Mouse (Mus musculus) CH12F3 (cell line): ENCODE measurements at regions not wholly inside any gene's neighbourhood (a gene's known extent, or its start where the extent isn't known, plus 50 kb on each side); places are given as distances from the start of the nearest gene placed in this dataset.

Source experiments
- in situ Hi-C: fragments of 300-500 bp; cut with MboI; formaldehyde crosslinking; loops from 2 replicates; pipeline ENCODE4 v1.14.3; 2020; ENCODE audit warnings: low sequenced_read_pairs

DNA sequence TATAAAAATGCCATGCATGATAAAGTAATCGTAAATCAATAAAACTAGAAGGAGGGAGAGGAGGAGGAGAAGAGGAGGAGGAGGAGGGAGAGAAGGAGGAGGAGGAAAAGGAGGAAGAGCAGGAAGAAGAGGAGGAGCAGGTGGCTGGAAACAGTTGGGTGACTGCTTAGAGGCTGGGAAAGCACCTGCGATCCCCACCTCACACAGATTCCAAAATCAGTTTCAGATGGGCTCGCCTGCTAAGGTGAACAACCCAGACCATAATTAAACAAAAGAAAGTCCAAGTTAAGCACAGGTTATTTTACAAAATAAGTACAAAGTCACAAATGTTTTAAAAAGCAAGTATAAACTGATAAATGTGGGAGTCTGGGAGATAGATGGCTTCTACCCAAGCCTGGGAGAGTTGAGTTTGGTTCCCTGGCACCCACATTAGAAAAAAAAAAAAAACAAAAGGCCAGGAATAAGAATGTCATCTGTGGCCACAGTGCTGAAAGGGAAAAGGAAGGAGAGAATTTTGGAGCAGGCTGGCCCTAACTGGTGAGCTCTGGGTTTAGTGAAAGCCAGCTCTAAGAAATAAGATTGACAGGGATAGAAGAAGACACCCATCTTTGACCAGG is 389.0 kb upstream of the Adgrl2 start:
- in situ Hi-C loops = no loop called here

DNA sequence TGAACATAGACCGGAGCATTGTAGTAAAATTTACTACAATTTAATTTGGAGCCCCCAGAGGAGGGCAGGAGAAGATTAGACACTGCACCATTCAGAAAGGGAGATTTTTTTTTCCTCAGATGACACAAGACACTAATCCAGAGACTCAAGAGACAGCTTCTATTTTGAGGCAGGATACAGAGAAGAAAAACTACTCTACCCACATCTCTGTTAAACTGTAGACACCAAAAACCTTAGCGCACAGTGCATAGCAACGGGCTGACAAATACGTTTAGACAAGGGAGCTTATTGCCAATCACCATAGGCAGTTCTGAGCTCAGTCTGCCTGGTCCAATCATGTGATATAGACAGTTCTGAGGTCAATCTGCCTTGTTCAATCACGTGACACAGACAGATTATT is 381.1 kb upstream of the Adgrl2 start:
- in situ Hi-C loops = no loop called here

DNA sequence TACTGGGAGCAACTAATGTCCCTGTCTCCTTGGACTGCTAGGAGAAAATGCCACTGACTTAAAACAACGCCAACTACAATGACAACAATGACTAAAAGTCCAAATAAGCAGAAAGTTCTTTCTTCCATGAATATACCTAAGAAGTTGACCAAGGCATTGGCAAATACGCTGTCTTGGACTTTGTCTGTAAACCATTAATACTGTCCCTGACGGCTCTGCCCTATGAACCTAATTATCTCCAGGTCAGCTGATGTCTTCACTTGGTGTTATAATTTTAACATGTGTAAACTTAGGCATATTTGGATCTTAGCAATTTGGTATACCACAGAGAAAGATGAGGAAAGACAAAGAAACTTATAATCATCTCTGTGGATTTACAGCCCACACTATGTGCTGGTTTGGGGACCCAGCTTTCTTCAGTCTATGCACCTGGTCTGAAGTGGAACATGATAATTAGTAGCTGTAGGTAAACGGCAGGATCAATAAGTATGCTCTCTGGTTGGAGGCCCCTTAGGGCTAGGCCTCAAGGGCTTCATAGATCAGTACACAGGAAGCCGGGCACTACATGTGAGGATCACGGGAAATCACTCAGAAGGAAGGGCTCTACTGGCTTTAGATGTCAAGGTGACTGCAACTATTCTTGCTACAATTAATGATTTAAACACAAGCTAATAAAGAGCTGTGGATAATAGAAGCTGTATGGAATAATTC is 380.3 kb upstream of the Adgrl2 start:
- in situ Hi-C loops = no loop called here

DNA sequence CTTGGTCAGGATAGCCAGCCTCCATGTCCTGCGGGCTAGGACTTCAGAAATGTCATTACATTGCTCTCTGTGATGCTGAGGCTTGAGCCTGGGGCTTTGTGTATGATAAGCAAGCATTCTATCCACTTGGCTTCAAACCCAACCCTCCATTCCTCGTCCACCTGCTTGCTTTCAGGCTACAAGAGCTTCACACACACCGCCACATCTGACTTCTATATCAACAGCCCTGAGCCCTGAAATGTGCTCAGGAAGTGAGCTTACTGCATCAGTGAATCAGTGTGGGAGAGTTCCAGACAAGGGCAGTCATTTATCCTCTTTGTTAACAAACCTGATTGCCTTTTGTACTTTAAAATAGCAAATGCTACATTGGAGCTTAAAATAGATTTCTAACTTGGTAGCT is 377.5 kb upstream of the Adgrl2 start:
- in situ Hi-C loops = no loop called here

DNA sequence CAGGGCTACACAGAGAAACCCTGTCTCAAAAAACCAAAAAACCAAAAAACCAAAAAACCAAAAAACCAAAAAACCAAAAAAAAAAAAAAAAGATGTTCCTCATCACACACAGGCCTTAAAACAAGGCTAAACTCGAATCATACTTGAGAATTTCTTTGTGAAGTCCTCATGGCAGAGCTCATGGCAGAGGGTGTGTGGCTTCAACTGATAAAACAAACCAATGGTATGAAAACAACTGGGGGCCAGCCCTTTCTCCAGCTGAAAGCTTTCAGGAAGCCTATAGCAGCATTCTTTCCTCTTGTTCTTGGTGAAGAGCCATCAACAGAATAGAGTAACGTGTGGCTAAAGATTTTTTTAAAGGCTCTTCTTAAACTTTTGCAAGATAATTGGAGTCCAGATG is 369.8 kb upstream of the Adgrl2 start:
- in situ Hi-C loops = no loop called here

DNA sequence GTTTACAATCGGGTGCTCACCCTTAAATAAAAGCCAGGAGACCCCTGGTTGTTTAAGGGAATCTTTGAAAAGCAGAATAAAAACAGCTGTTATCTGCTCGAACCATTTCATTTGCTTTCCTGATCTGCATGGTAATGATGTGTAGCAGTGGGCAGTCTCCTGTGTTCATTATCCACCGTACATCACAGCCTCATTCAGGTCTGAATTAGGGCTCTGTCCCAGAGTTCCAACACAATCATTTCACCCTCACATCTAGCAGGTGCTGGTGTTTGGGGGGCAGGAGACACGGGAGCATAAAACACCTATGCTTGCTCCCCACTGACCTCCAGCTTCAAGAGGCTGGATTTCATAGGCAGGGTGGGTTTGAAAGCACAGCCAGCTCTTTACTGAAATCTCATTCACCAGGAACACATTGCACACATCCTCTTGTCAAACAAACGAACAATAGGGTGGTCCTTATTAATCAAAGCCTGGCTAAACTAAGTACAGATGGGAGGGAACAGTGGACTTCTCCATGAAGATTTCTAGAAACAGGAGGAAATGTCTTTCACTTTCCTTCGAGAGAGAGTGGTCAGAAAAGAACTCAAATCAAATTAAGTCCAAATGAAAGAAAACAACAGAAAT is 368.3 kb upstream of the Adgrl2 start:
- in situ Hi-C loops = no loop called here

DNA sequence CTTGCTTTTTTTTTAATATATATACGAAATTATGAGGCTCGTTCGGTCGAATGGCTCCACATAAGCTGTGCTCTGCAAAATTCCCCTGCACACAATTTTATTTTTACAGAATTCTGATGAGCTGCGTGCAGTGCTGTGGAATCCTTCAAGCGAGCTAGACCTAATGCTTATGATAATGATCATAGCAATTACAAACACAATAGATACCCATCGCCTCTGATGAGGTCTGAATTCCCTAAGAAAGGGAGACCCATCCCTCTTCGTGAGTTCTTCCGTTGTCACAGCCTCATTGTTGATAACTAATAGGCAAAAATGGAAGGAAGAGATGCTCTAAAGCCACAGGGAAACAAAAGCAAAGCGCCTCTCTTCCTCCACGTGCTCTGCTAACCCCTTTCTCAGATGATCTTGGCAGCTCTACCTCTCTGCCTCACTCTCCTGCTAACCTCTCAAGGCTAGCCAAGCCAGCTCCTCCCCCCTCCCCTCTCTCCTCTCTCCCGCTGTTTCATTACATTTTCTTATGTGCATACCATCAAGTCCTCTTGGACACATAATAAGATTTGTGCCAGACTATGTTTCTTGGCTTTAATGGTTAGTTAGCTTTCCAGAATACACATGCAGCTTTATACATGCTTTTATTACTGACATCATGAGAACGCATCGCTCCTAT is 367.7 kb upstream of the Adgrl2 start:
- in situ Hi-C loops = no loop called here

DNA sequence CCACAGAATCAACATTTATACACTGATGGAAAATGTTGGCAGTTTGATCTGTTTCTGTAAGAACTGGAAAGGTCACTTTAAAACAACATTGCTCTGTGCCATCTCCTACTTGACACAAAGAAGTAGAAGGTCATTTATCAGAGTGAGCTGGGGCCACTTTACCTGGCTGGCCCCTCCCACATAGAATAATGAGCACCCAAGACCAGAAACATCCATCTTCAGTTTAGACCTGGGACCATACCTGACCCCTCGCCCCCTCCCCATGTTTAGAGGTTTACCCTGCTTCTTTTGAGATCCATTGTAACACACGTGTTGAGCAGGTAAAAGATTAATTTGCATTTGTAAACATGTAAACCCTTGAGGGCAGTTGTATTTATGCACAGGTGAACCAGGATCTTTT is 366.8 kb upstream of the Adgrl2 start:
- in situ Hi-C loops = no loop called here

DNA sequence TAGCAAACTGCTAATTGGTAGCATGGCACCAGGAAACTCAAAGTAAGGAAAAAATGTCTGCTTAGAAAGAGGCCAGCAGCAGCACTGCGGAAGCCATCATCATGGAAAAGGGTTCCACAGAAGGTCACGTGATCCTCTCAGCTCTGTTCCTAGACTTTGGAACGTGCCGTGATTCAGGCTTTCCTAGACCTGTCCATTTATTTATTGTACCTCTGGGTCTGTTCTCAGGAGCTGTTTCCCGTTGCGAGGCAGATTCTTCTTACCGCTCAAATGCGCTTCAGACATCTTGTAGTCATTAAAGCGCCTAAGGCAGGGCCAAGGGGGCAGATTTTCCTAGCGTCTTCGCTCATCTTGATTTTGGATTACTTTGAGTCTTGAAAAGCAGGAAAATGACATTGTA is 365.0 kb upstream of the Adgrl2 start:
- in situ Hi-C loops = no loop called here

DNA sequence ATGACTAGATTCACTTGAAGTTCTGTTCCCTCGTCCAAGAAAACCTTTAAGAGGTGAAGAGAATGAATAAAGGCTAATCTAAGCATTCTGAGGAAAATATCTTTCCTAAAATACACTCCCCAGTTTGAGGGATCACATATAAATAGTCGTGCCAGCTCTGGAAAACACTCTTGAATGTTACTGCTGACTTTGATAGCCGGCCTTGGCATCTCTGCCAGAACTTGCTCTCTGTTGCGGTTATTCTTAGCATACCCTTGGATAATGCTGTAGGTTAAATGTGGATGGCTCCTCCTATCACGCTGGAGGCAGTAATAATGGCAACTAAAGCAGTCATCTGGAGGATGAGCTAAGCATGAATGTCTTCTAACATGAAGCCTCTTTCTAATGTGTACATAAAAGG is 363.6 kb upstream of the Adgrl2 start:
- in situ Hi-C loops = no loop called here

DNA sequence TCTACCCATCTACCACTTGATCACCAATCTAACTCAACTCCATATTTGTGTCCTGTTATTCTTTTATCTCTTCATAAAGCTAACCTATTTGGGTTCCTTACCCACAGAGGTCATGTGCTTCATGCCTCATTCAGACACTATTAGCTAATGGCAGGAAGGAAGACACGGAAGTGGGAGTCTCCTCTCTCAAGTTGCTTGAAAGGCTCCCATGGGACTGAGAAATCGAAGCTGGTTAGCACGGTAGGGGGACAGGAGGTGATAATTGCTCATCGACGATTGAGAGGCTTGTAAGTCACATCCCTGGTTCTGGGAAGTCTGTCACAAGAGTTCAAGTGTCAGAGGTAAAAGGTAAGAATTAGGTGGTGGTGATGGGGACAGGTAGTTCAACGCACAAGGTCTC is 362.2 kb upstream of the Adgrl2 start:
- in situ Hi-C loops = no loop called here

DNA sequence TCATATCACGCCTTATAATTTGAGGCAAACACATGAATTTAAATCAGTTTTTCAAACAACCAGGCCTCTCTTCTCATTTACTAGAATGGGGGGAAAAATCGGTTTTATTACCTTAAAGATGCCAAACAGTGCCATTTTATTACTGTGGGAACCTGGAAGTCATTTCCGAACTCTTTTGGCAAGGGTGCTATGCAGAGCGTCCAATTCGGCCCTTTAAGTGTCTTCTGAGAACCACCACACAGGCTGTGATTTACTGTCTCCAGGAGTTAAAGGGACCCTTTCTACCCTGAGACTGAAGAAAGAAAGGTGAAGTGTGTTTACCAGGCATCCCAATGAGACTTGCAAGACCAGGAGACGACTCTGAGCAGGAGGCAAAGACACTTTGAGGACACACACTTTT is 359.4 kb upstream of the Adgrl2 start:
- in situ Hi-C loops = no loop called here

DNA sequence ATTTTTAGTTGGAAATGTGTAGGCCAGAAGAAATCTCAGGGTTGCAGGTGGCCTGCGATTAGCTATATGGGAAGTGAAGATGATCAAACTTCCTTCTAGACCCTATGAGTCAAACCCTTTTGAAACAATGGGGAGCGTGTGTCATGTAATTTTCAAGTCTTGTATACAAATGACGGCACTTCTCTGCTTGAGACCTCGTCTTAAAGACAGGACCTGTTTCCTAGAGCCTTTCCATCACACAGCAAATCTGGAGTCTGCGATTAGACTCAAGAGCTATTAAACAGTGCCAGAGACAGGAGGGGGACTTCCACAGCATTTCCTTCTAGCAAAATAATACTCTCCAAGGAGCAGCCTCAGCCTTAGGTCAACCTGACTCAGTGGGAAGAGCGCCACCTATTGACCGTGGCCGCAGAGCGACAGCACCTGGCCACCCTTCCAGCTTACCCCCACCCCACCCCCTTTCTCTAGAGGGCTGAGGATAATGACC is 358.9 kb upstream of the Adgrl2 start:
- in situ Hi-C loops = no loop called here

DNA sequence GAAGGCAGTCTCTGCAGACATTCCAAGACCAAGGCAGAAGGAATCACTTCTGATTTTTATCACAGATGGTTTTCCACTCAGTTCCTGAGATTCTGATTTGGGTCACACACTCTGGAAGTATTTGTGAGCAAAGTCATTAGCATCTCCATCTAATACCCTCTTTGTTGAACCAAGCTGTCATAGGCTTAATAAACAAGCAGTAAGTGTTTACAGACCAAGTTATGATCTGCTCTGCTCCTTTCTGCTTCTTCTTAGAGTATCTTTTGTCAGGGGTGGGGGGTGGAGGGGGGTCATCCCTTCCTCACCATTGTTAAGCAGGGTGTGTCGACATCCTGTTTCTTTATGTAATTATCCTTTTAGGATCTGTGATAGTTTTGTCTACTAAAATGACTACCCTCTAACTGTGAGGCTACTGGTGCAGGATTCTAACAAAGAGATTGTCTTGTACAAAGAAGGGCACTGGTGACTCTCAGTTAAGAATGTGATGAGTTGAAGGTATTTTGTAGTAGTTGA is 358.2 kb upstream of the Adgrl2 start:
- in situ Hi-C loops = no loop called here

DNA sequence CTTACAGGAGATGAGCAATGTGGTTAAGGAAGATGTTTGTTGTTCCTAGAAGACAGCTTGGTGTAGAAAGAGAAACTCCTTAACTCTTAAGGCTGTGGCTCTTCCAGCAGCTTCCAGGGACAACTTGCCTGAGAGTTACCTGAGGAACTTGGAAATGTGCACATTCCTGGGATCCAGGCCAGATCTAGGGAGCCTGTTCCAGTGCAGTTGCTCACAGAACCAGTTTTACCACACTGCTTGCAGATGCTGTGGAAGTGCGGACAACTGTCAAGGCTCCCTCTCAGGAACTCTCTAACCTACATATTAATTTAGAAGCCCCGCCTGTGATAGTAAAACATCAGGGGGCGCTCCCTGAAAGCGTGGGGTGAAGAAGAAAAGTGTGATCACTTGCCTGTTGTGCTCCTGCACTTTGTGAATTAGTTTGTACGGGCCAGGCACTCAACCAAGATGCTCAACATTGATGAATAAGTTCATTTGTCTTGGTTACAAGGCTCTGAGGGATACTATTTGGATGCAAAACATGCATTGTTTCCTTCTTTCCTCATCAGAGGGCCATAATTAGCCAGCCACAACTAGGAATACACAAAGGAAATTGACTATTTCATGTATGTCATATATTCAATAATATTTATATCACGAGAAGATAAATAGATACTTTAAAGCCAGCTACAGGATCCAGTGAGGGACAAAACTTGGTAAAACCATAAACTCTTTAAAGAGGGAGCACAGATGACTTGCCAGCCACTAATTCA is 357.1 kb upstream of the Adgrl2 start:
- in situ Hi-C loops = no loop called here

DNA sequence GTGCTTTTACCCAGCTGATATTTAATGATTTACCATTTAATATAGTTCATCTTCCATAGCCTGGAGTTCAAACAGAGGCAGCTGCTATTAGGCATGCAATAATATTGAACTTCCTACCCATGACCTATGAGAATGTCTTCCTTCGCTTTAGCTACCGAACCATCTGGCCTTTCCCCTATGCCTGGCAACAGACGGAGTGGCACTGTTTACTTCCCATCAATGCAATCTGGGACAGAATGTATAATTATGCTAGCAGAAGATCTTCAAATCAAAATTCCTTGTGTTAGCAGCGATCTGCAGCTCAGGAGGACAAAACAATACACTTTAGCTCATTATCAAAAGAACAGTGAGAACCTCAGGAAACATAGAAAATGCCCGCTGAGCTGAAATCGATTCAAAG is 352.2 kb upstream of the Adgrl2 start:
- in situ Hi-C loops = no loop called here

DNA sequence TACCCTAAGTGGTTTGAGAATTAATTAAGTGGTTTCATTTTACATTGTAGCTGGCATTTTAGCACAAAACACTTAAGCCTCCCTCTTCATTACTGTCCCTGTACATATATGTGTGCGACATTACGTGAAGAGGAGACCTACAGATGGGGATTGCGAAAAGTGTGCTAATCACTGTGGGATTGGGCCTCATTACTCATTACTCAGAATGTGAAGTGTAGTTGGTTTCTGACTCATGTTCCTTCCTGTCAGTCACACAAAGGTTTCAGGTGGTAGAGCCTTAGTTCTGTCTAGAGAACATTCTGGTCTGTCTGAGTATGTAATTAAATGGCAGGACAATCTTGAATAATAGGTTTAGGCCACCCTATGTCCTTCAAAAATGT is 349.0 kb upstream of the Adgrl2 start:
- in situ Hi-C loops = no loop called here

DNA sequence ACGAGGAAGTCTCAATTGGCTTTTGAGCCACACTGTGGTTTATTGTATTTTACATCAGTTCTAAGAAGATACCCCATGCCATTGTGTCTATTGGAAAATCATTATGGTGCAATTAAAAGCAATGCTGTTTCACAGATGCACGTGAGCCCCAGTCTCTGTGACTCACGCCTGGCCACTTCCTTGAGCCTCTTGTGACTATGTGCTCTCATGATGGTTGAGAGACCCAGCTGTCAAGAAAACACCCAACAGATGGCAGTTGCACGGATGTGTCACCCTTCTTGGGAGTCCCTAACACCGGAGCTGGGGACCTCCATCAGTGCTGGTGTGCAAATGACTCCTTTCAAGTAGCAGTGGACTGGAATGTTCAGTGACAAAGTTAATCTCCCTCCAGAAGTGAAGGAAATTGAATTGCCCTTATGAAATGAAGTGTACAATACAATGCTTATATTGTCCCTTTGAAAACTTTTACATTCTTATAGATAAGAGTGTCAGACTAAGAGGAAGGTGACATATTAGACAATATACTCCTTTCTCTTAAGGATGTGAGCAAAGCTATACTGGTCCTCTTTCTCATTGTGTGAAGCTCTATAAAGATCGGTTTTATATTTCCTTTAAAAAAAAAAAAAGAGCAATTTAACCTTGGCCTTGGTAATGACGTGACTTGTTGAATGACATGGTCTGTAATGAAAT is 348.5 kb upstream of the Adgrl2 start:
- in situ Hi-C loops = no loop called here

DNA sequence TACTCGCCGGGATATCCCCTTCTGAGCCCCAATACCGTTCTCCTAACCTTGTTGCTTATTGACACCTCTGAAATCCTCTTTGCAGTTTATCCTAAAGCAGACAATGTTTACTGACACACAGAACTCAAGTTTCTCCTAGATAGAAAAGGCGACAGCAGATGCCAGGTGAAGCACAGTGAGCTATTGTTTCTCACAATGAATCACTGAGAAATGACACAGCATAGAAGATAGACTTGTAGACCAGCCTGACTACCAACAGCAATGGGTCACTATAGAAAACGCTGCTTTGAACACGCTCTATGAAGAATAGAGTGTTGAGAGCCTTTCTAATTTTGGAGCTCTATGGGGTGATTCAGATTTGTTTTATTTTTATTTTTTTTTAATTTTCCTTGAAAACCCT is 344.9 kb upstream of the Adgrl2 start:
- in situ Hi-C loops = no loop called here

DNA sequence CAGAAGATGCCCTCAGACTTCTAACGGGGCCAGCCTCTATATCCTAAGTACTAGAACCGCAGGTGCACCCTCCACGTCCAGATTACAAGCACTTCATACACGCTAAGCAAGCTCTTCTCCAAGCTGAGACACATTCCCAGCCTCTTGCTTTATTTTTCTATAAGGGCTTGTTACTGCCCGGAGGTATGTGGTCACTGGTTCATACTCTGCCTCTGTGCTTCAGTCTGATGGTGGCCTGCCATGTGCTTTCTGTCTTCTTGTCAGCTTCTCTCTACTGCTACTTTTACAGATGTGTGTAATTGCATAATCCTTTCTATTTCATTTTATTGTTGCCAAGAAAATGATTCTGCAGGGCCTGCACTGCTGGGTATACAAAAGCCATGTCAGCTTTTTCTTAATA is 343.3 kb upstream of the Adgrl2 start:
- in situ Hi-C loops = no loop called here
